Mouse (Mus musculus): ENCODE data around the gene Adcy4.
A peak's percentile ranks its signal among the peaks of the same experiment; 100 is the strongest.

Gene Adcy4

GRCm38 (mm10) chr14:55783958-55784235 lies at the start of gene Adcy4:
Gene Adcy4, minus strand, starts transcription at chr14:55784095.
- DNase-seq (ENCODE audit: extremely low spot score, low read depth, low spot score): no peak

GRCm38 (mm10) chr14:55833126-55833525 lies 49.2 kb upstream of the Adcy4 start:
- no peak for DNase-seq (ENCODE audit: extremely low spot score, low read depth, low spot score)

- DNase-seq (ENCODE audit: extremely low spot score, low read depth, low spot score): no peak
Observed at GRCm38 (mm10) chr14:55830331-55830730, 46.4 kb upstream of the Adcy4 start.

- DNase-seq (ENCODE audit: extremely low spot score, low read depth, low spot score): no peak
Observed at GRCm38 (mm10) chr14:55829854-55830253, 46.0 kb upstream of the Adcy4 start.

GRCm38 (mm10) chr14:55828716-55829263 lies 44.9 kb upstream of the Adcy4 start:
- DNase-seq (ENCODE audit: extremely low spot score, low read depth, low spot score): no peak

- DNase-seq (ENCODE audit: extremely low spot score, low read depth, low spot score): no peak
Observed at GRCm38 (mm10) chr14:55826551-55827340, 42.9 kb upstream of the Adcy4 start.

GRCm38 (mm10) chr14:55826142-55826541 lies 42.2 kb upstream of the Adcy4 start:
- DNase-seq (ENCODE audit: extremely low spot score, low read depth, low spot score): no peak

- DNase-seq (ENCODE audit: extremely low spot score, low read depth, low spot score): no peak
Observed at GRCm38 (mm10) chr14:55825216-55826051, 41.5 kb upstream of the Adcy4 start.

- peak; percentile 63 for DNase-seq (ENCODE audit: extremely low spot score, low read depth, low spot score)
Observed at GRCm38 (mm10) chr14:55824481-55825215, 40.8 kb upstream of the Adcy4 start.

GRCm38 (mm10) chr14:55824001-55824480 lies 40.1 kb upstream of the Adcy4 start:
- DNase-seq (ENCODE audit: extremely low spot score, low read depth, low spot score): no peak

GRCm38 (mm10) chr14:55822991-55823762 lies 39.3 kb upstream of the Adcy4 start, which contains the start of gene Nfatc4:
Gene Nfatc4, plus strand, starts transcription at chr14:55823144.
- DNase-seq (ENCODE audit: extremely low spot score, low read depth, low spot score): peak; percentile 91

- peak; percentile 94 for DNase-seq (ENCODE audit: extremely low spot score, low read depth, low spot score)
Observed at GRCm38 (mm10) chr14:55822435-55822990, 38.6 kb upstream of the Adcy4 start.

GRCm38 (mm10) chr14:55820576-55820975 lies 36.7 kb upstream of the Adcy4 start:
- no peak for DNase-seq (ENCODE audit: extremely low spot score, low read depth, low spot score)

- DNase-seq (ENCODE audit: extremely low spot score, low read depth, low spot score): no peak
Observed at GRCm38 (mm10) chr14:55819845-55820405, 36.0 kb upstream of the Adcy4 start.

GRCm38 (mm10) chr14:55815310-55815751 lies 31.4 kb upstream of the Adcy4 start:
- DNase-seq (ENCODE audit: extremely low spot score, low read depth, low spot score): no peak

GRCm38 (mm10) chr14:55814885-55815284 lies 31.0 kb upstream of the Adcy4 start:
- DNase-seq (ENCODE audit: extremely low spot score, low read depth, low spot score): peak; percentile 82

- no peak for DNase-seq (ENCODE audit: extremely low spot score, low read depth, low spot score)
Observed at GRCm38 (mm10) chr14:55795380-55796163, 11.7 kb upstream of the Adcy4 start.

- no peak for DNase-seq (ENCODE audit: extremely low spot score, low read depth, low spot score)
Observed at GRCm38 (mm10) chr14:55793946-55794345, 10.1 kb upstream of the Adcy4 start.

GRCm38 (mm10) chr14:55793461-55793860 lies 9.6 kb upstream of the Adcy4 start:
- DNase-seq (ENCODE audit: extremely low spot score, low read depth, low spot score): no peak
